ENCODE assay signal across 16 mouse cellular contexts in the genomic region with DNA sequence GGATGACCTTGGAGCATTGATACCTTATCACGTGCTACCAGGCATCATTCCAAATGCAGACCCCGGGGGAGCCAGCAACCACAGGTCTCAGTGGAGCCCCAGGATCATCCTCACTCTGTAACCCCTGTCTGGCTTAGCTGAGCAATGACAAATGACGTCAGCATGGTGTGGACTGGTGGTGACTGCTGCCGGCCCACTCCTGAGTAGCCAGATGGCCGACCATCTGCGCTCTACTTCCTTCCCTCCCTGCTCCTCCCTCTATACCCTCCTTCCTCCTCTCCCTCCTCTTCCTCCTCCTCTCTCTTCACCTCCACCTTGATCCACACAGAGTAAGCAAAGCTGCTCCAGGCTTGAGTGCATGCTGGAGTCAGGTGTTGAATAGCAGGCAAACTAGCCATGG. TPM values are rescaled to one million over a fixed set of nuclear protein-coding genes. Genes with fewer than 3 reads are reported as not detected.
DNase-seq lines count a peak whose midpoint lies in the region; ATAC-seq and TF ChIP-seq lines count a peak whose summit lies in the region.
"Had no signal": no experiment of that assay in that cellular context is flagged by ENCODE, and none has a peak within 500 bp of the region (broad histone marks: within the 10 kb centered on the region; RNA-seq: fewer than 3 reads in every experiment).

No protein-coding gene starts in this region.

- no peaks in the 10 kb centered on the region for H3K9me3 ChIP-seq in midbrain, postnatal 0 days (ENCODE audit: low read length)
- no peaks in the 10 kb centered on the region for H3K9me3 ChIP-seq in midbrain, embryonic 15.5 days
- peaks cover 6% of the 10 kb centered on the region for H3K9me3 ChIP-seq in hindbrain, embryonic 10.5 days
- H3K9me3 ChIP-seq: forebrain, embryonic 13.5 days; liver, embryonic 12.5 days; neural tube, embryonic 12.5 days had no signal

- no peak overlapping the region for H3K9ac ChIP-seq in midbrain, postnatal 0 days (replicated peaks; ENCODE audit: low read length, poor library complexity, severe bottlenecking)
- no peak overlapping the region for H3K9ac ChIP-seq in midbrain, embryonic 15.5 days
- H3K9ac ChIP-seq: forebrain, embryonic 13.5 days; liver, embryonic 12.5 days; neural tube, embryonic 12.5 days had no signal

- no peaks in the 10 kb centered on the region for H3K27me3 ChIP-seq in midbrain, postnatal 0 days (ENCODE audit: insufficient read depth, low read length)
- H3K27me3 ChIP-seq in midbrain, embryonic 15.5 days (replicated peaks) = no peaks in the 10 kb centered on the region
- peaks cover 3% of the 10 kb centered on the region for H3K27me3 ChIP-seq in hindbrain, embryonic 10.5 days (ENCODE audit: insufficient read depth, poor library complexity, severe bottlenecking)
- H3K27me3 ChIP-seq: forebrain, embryonic 13.5 days; neural tube, embryonic 12.5 days had no signal

- H3K36me3 ChIP-seq in midbrain, postnatal 0 days (ENCODE audit: insufficient read depth, low read length) = no peaks in the 10 kb centered on the region
- no peaks in the 10 kb centered on the region for H3K36me3 ChIP-seq in midbrain, embryonic 15.5 days (replicated peaks)
- no peaks in the 10 kb centered on the region for H3K36me3 ChIP-seq in hindbrain, embryonic 10.5 days
- H3K36me3 ChIP-seq: liver, embryonic 12.5 days; neural tube, embryonic 12.5 days had no signal

- H3K4me2 ChIP-seq in midbrain, postnatal 0 days (ENCODE audit: low read depth, low read length, poor library complexity, severe bottlenecking) = no peak overlapping the region
- no peak overlapping the region for H3K4me2 ChIP-seq in midbrain, embryonic 15.5 days
- H3K4me2 ChIP-seq: liver, embryonic 12.5 days; neural tube, embryonic 12.5 days had no signal

- peak; percentile 19 for DNase-seq in embryo, embryonic 10 days (ENCODE audit: low spot score)
- no peak for DNase-seq in embryo, embryonic 9.5 days (ENCODE audit: extremely low spot score)
- peak; percentile 74 for DNase-seq in midbrain, postnatal 0 days (ENCODE audit: low spot score)
- no peak for DNase-seq in hindbrain, embryonic 10.5 days (ENCODE audit: low spot score)
- peak; percentile 72 for DNase-seq in retina, postnatal 1 day
- DNase-seq in heart, postnatal 4 days = no peak
- DNase-seq: adrenal gland, postnatal 10 days; heart, adult 18-20 months; thymus, postnatal 36 days had no signal

- H3K27ac ChIP-seq in midbrain, postnatal 0 days (ENCODE audit: low read depth, low read length) = no peak overlapping the region
- no peak overlapping the region for H3K27ac ChIP-seq in midbrain, embryonic 15.5 days
- H3K27ac ChIP-seq in hindbrain, embryonic 10.5 days = 0 out of 2 replicates have a peak overlapping the region, but pooled peaks have one; percentile 9
- H3K27ac ChIP-seq: liver, embryonic 12.5 days; macrophage; neural tube, embryonic 12.5 days had no signal

- WGBS in midbrain, postnatal 0 days = 62% methylated on average over 6 of the region's 6 CpGs
- WGBS in midbrain, embryonic 15.5 days = 61% methylated on average over 6 of the region's 6 CpGs
- WGBS in hindbrain, embryonic 10.5 days = 72% methylated on average over 6 of the region's 6 CpGs

- peaks cover 2% of the 10 kb centered on the region; the same call in 1 of the 2 replicates for H3K4me1 ChIP-seq in midbrain, postnatal 0 days (ENCODE audit: insufficient read depth, low read length)
- peaks cover 32% of the 10 kb centered on the region for H3K4me1 ChIP-seq in midbrain, embryonic 15.5 days
- H3K4me1 ChIP-seq in hindbrain, embryonic 10.5 days (replicated peaks) = peaks cover 58% of the 10 kb centered on the region

- TF ChIP-seq CTCF in midbrain, postnatal 0 days (IDR thresholded peaks at IDR 0.05) = no peak

- no peak overlapping the region for H3K4me3 ChIP-seq in midbrain, postnatal 0 days (ENCODE audit: low read depth, low read length)
- no peak overlapping the region for H3K4me3 ChIP-seq in midbrain, embryonic 15.5 days
- H3K4me3 ChIP-seq in hindbrain, embryonic 10.5 days = no peak overlapping the region
- H3K4me3 ChIP-seq: forebrain, embryonic 13.5 days; liver, embryonic 12.5 days; neural tube, embryonic 12.5 days had no signal

- ATAC-seq in midbrain, postnatal 0 days (ENCODE audit: low FRiP score) = no peak
- no peak for ATAC-seq in midbrain, embryonic 15.5 days (replicated peaks)
- ATAC-seq in CD4-positive, CD25-positive, alpha-beta regulatory T cell, adult 4 months = no peak
- ATAC-seq: inflammation-experienced regulatory T-cells, adult 6 months; liver, embryonic 12.5 days had no signal

RNA-seq across cellular contexts. Expression of gene Ncor2, which starts 43.7 kb away (rescaled TPM):
- total RNA-seq in midbrain, postnatal 0 days (2014; rRNA removed) = 22.8 and 37.8 TPM in 2 replicates
- polyA plus RNA-seq in midbrain, postnatal 0 days (2015; fragmentation: Nextera tagmentation; extraction: Ambion mirVana) = 15.5 and 17.8 TPM in 2 replicates
- 25.6 and 27.6 TPM in 2 replicates for polyA plus RNA-seq in midbrain, embryonic 15.5 days (2015; fragmentation: Nextera tagmentation; extraction: Ambion mirVana)
- polyA plus RNA-seq in hindbrain, embryonic 10.5 days (2016; fragmentation: Nextera tagmentation; extraction: Ambion mirVana) = 18.1 and 19.7 TPM in 2 replicates
- total RNA-seq in heart, postnatal 4 days (2021) = 100 to 1,000 TPM; 104 to 112 TPM
- 1 to 10 TPM; 4.0 to 6.1 TPM for polyA plus RNA-seq in CD4-positive, CD25-positive, alpha-beta regulatory T cell, adult 4 months (2017; shearing (Covaris generic))

Comparison
In these comparisons a context has a peak if more than half of its experiments do, and no peak if none do; other contexts are left out.
1. DNase-seq: peak in embryo, embryonic 10 days (single experiment), midbrain, postnatal 0 days (single experiment) and retina, postnatal 1 day (single experiment); none in embryo, embryonic 9.5 days (single experiment), hindbrain, embryonic 10.5 days (single experiment) and heart, postnatal 4 days (single experiment).